Mouse (Mus musculus): Measurements from ENCODE around the gene Gm20708. TPM values are rescaled to one million over a fixed set of nuclear protein-coding genes. Genes with fewer than 3 reads are reported as not detected.

Gm20708 gene
- polyA plus RNA-seq, 1 experiment from 2014 or later, result 0.45 TPM

- no peaks in the 10 kb centered on the region for H3K27me3 ChIP-seq
- no peak for ATAC-seq (ENCODE audit: insufficient read depth)
- H3K4me2 ChIP-seq, result no peak overlapping the region
- WGBS (ENCODE audit: insufficient replicate concordance), result 96% methylated on average over 7 of the region's 7 CpGs
- H3K9me3 ChIP-seq (replicated peaks), result no peaks in the 10 kb centered on the region
- peaks cover 100% of the 10 kb centered on the region for H3K36me3 ChIP-seq (replicated peaks)
- no peak overlapping the region for H3K4me3 ChIP-seq (replicated peaks)
- H3K4me1 ChIP-seq (replicated peaks), result peaks cover 29% of the 10 kb centered on the region
- H3K9ac ChIP-seq, result no peak overlapping the region
- H3K27ac ChIP-seq (replicated peaks), result no peak overlapping the region
Observed at GRCm38 (mm10) chr11:117772352-117772751, 37.1 kb upstream of the Gm20708 start.

- Histone ChIP-seq H3K4me1 (replicated peaks) (peaks cover 43% of the 10 kb centered on the region), H3K36me3 (replicated peaks) (peaks cover 89% of the 10 kb centered on the region), H3K4me2 (no peak overlapping the region), H3K4me3 (replicated peaks) (no peak overlapping the region), H3K27ac (replicated peaks) (no peak overlapping the region), H3K9ac (no peak overlapping the region), H3K27me3 (no peaks in the 10 kb centered on the region), H3K9me3 (replicated peaks) (no peaks in the 10 kb centered on the region)
- WGBS (ENCODE audit: insufficient replicate concordance), result 92% methylated on average over 10 of the region's 10 CpGs
- ATAC-seq (ENCODE audit: insufficient read depth), result no peak
Observed at GRCm38 (mm10) chr11:117774925-117775324, 34.5 kb upstream of the Gm20708 start.

GRCm38 (mm10) chr11:117775540-117775939, 33.9 kb upstream of the Gm20708 start:
- H3K36me3 ChIP-seq (replicated peaks), result peaks cover 83% of the 10 kb centered on the region

GRCm38 (mm10) chr11:117776085-117776792, 33.2 kb upstream of the Gm20708 start:
- no peak overlapping the region for H3K4me3 ChIP-seq (replicated peaks)
- H3K36me3 ChIP-seq (replicated peaks), result peaks cover 76% of the 10 kb centered on the region
- 95% methylated on average over 14 of the region's 14 CpGs for WGBS (ENCODE audit: insufficient replicate concordance)

More at GRCm38 (mm10) chr11:117775540-117775939, 33.9 kb upstream of the Gm20708 start:
- no peaks in the 10 kb centered on the region for H3K27me3 ChIP-seq
- no peak overlapping the region; the same call in 1 of the 2 replicates for H3K27ac ChIP-seq (replicated peaks)
- WGBS (ENCODE audit: insufficient replicate concordance), result 76% methylated on average over 13 of the region's 13 CpGs
- H3K4me3 ChIP-seq (replicated peaks), result no peak overlapping the region
- H3K9ac ChIP-seq, result no peak overlapping the region
- no peak overlapping the region for H3K4me2 ChIP-seq
- H3K9me3 ChIP-seq (replicated peaks), result no peaks in the 10 kb centered on the region
- H3K4me1 ChIP-seq (replicated peaks), result peaks cover 43% of the 10 kb centered on the region
- no peak for ATAC-seq (ENCODE audit: insufficient read depth)

GRCm38 (mm10) chr11:117777111-117777510, 32.4 kb upstream of the Gm20708 start:
- 68% methylated on average over 5 of the region's 5 CpGs for WGBS (ENCODE audit: insufficient replicate concordance)
- Histone ChIP-seq H3K4me2 (peak overlapping the region; percentile 96), H3K27ac (replicated peaks) (peak overlapping the region; percentile 60), H3K27me3 (no peaks in the 10 kb centered on the region), H3K4me1 (replicated peaks) (peaks cover 56% of the 10 kb centered on the region), H3K9ac (no peak overlapping the region), H3K4me3 (replicated peaks) (no peak overlapping the region), H3K9me3 (replicated peaks) (no peaks in the 10 kb centered on the region), H3K36me3 (replicated peaks) (peaks cover 68% of the 10 kb centered on the region)
- ATAC-seq (ENCODE audit: insufficient read depth), result no peak

More at GRCm38 (mm10) chr11:117776085-117776792, 33.2 kb upstream of the Gm20708 start:
- Histone ChIP-seq H3K9me3 (replicated peaks) (no peaks in the 10 kb centered on the region), H3K9ac (no peak overlapping the region), H3K27ac (replicated peaks) (no peak overlapping the region; the same call in 1 of the 2 replicates), H3K4me1 (replicated peaks) (peaks cover 47% of the 10 kb centered on the region), H3K4me2 (no peak overlapping the region; the same call in 1 of the 2 replicates), H3K27me3 (no peaks in the 10 kb centered on the region)
- ATAC-seq (ENCODE audit: insufficient read depth), result no peak

GRCm38 (mm10) chr11:117778031-117778430, 31.4 kb upstream of the Gm20708 start:
- Histone ChIP-seq H3K9ac (peak overlapping the region; percentile 92; the same call in 1 of the 2 replicates), H3K4me1 (replicated peaks) (peaks cover 62% of the 10 kb centered on the region), H3K9me3 (replicated peaks) (no peaks in the 10 kb centered on the region), H3K36me3 (replicated peaks) (peaks cover 58% of the 10 kb centered on the region), H3K27ac (replicated peaks) (peak overlapping the region; percentile 99), H3K4me2 (peak overlapping the region; percentile 96), H3K4me3 (replicated peaks) (peak overlapping the region; percentile 74; the same call in 1 of the 2 replicates), H3K27me3 (no peaks in the 10 kb centered on the region)
- ATAC-seq (ENCODE audit: insufficient read depth), result no peak
- WGBS (ENCODE audit: insufficient replicate concordance), result 90% methylated on average over 11 of the region's 11 CpGs

GRCm38 (mm10) chr11:117778851-117779433, 30.5 kb upstream of the Gm20708 start:
- Histone ChIP-seq H3K36me3 (replicated peaks) (peaks cover 52% of the 10 kb centered on the region), H3K27ac (replicated peaks) (peak overlapping the region; percentile 99), H3K4me1 (replicated peaks) (peaks cover 67% of the 10 kb centered on the region), H3K27me3 (no peaks in the 10 kb centered on the region), H3K9ac (peak overlapping the region; percentile 92), H3K4me3 (replicated peaks) (peak overlapping the region; percentile 74), H3K4me2 (peak overlapping the region; percentile 96), H3K9me3 (replicated peaks) (no peaks in the 10 kb centered on the region)
- WGBS (ENCODE audit: insufficient replicate concordance), result 22% methylated on average over 12 of the region's 12 CpGs
- ATAC-seq (ENCODE audit: insufficient read depth), result no peak

- Histone ChIP-seq H3K36me3 (replicated peaks) (peaks cover 52% of the 10 kb centered on the region), H3K9ac (peak overlapping the region; percentile 92), H3K27ac (replicated peaks) (peak overlapping the region; percentile 99), H3K4me1 (replicated peaks) (peaks cover 74% of the 10 kb centered on the region), H3K27me3 (no peaks in the 10 kb centered on the region), H3K9me3 (replicated peaks) (no peaks in the 10 kb centered on the region), H3K4me2 (peak overlapping the region; percentile 96), H3K4me3 (replicated peaks) (peak overlapping the region; percentile 74)
- under 1% methylated on average over 38 of the region's 38 CpGs for WGBS (ENCODE audit: insufficient replicate concordance)
- peak; percentile 30 for ATAC-seq (ENCODE audit: insufficient read depth)
Observed at GRCm38 (mm10) chr11:117779434-117780198, 29.9 kb upstream of the Gm20708 start.

- Histone ChIP-seq H3K4me2 (peak overlapping the region; percentile 96), H3K9me3 (replicated peaks) (no peaks in the 10 kb centered on the region), H3K4me1 (replicated peaks) (peaks cover 79% of the 10 kb centered on the region), H3K4me3 (replicated peaks) (peak overlapping the region; percentile 74), H3K9ac (peak overlapping the region; percentile 92), H3K36me3 (replicated peaks) (peaks cover 52% of the 10 kb centered on the region), H3K27me3 (no peaks in the 10 kb centered on the region), H3K27ac (replicated peaks) (peak overlapping the region; percentile 99)
- peak; percentile 1 for ATAC-seq (ENCODE audit: insufficient read depth)
- 0% methylated on average over 17 of the region's 17 CpGs for WGBS (ENCODE audit: insufficient replicate concordance)
Observed at GRCm38 (mm10) chr11:117780199-117780515, 29.3 kb upstream of the Gm20708 start.

GRCm38 (mm10) chr11:117780582-117781111, 28.8 kb upstream of the Gm20708 start:
- peak; percentile 75 for ATAC-seq (ENCODE audit: insufficient read depth)
- Histone ChIP-seq H3K27me3 (no peaks in the 10 kb centered on the region), H3K4me3 (replicated peaks) (peak overlapping the region; percentile 74), H3K9me3 (replicated peaks) (no peaks in the 10 kb centered on the region), H3K9ac (peak overlapping the region; percentile 92), H3K4me2 (peak overlapping the region; percentile 96), H3K4me1 (replicated peaks) (peaks cover 82% of the 10 kb centered on the region), H3K36me3 (replicated peaks) (peaks cover 52% of the 10 kb centered on the region), H3K27ac (replicated peaks) (peak overlapping the region; percentile 99)
- WGBS (ENCODE audit: insufficient replicate concordance), result under 1% methylated on average over 19 of the region's 19 CpGs
